Mouse (Mus musculus): Measurements from ENCODE around the gene Masp1.

- no peak for TF ChIP-seq CTCF (IDR thresholded peaks at IDR 0.05; ENCODE audit: insufficient read depth, low read length)
- no peak for TF ChIP-seq POLR2A (IDR thresholded peaks at IDR 0.05; ENCODE audit: borderline replicate concordance, extremely low read depth, low read depth, low read length)
Observed at GRCm38 (mm10) chr16:23457338-23457737, 63.3 kb downstream of the Masp1 start.

All from lung, adult 2 months (tissue).